Mouse (Mus musculus): ENCODE data around the gene Defb25. TPM values are rescaled to one million over a fixed set of nuclear protein-coding genes. Genes with fewer than 3 reads are reported as not detected.
A peak's percentile ranks its signal among the peaks of the same experiment; 100 is the strongest.

Gene Defb25
- polyA plus RNA-seq, 1 experiment from 2014 or later: 39.6 TPM

DNA sequence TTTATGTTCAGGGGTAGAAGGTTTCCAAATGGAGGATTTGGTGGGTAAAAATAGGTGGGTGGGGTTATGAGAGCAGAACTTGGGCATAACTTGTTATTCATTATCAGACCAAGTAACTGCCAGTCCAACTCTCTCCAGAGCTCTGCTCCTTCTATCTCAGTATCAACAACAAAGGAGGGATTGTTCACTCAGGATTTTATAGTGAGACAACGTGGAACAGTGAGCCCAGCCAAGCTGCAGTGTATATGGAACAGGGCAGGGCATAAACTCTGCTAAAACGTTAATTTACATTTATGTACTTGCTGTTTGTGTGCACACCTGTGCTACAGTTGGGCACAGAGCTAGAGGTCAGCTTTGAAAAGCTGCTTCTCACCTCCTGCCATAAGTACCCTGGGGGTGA is 34.4 kb downstream of the Defb25 start:
- Histone ChIP-seq H3K9me3 (replicated peaks; ENCODE audit: low read length) (no peaks in the 10 kb centered on the region), H3K9ac (ENCODE audit: low read depth, low read length) (no peak overlapping the region), H3K27ac (no peak overlapping the region), H3K4me2 (ENCODE audit: low read length) (no peak overlapping the region), H3K27me3 (ENCODE audit: insufficient read depth, low read length) (no peaks in the 10 kb centered on the region), H3K4me1 (replicated peaks; ENCODE audit: insufficient read depth, low read length) (no peaks in the 10 kb centered on the region), H3K4me3 (replicated peaks; ENCODE audit: low read depth, low read length) (no peak overlapping the region), H3K36me3 (ENCODE audit: insufficient read depth, low read length) (no peaks in the 10 kb centered on the region)
- 27% methylated on average over 2 of the region's 2 CpGs for WGBS
- no peak for DNase-seq (ENCODE audit: low spot score)
- no peak for TF ChIP-seq CTCF (IDR thresholded peaks at IDR 0.05; ENCODE audit: low read depth)
- no peak for ATAC-seq (replicated peaks; ENCODE audit: low FRiP score, low read depth)

DNA sequence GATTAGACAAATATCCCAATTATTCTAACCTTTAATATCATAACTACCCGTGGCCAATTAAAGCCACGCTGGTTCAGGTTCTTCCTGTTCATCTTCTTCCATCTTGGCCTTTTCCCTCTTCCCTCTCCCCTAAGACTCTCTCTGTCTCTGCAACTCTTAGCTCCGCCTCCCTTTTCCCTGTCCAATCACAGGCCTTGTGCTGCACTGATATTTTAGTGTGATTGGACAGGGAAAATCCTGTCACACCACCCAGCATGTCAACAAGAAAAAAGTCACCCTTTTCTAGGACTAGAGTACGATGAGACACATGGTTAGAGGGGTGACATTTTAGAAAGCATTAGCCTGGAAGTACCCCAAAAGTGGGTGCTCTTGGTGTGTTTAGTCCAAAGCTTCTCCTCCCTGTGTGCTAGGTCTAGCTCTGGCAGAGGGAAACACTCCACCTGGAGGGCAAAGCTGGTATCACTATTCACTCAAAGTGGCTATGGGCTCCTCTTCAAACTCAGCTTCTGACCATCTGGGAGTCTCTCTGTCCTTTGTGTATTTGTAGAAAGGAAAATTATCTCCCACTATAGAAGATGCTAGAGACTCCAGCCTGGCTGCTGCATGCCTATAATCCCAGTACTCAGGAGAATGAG is 35.8 kb downstream of the Defb25 start:
- H3K4me1 ChIP-seq (replicated peaks; ENCODE audit: insufficient read depth, low read length): no peaks in the 10 kb centered on the region
- H3K27me3 ChIP-seq (ENCODE audit: insufficient read depth, low read length): no peaks in the 10 kb centered on the region
- TF ChIP-seq CTCF (IDR thresholded peaks at IDR 0.05; ENCODE audit: low read depth): peak; percentile 59
- H3K36me3 ChIP-seq (ENCODE audit: insufficient read depth, low read length): no peaks in the 10 kb centered on the region
- no peak overlapping the region for H3K27ac ChIP-seq
- 87% methylated on average over 4 of the region's 4 CpGs for WGBS
- ATAC-seq (replicated peaks; ENCODE audit: low FRiP score, low read depth) (no peak), DNase-seq (ENCODE audit: low spot score) (no peak)
- H3K4me2 ChIP-seq (ENCODE audit: low read length): no peak overlapping the region
- no peaks in the 10 kb centered on the region for H3K9me3 ChIP-seq (replicated peaks; ENCODE audit: low read length)
- no peak overlapping the region for H3K9ac ChIP-seq (ENCODE audit: low read depth, low read length)
- H3K4me3 ChIP-seq (replicated peaks; ENCODE audit: low read depth, low read length): no peak overlapping the region

DNA sequence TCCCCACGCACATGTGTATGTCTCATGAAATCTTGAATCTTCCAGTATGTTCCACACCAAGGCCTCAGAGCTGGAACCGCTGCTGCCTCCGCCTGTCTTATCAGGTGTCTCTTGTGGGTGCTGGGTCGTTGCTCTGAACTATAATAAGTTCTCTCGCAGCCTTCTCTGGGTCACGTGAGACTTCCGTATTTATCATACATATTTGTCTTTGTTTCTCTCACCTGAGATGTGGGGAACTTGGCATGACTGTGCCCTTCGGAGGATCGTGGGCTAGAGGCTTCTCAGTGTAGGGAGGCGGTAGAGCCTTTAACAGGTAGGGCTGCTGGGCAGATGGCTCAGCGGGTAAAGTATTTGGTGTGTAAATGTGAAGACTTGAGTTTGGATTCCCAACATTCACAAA is 42.2 kb downstream of the Defb25 start:
- no peak overlapping the region for H3K9ac ChIP-seq (ENCODE audit: low read depth, low read length)

DNA sequence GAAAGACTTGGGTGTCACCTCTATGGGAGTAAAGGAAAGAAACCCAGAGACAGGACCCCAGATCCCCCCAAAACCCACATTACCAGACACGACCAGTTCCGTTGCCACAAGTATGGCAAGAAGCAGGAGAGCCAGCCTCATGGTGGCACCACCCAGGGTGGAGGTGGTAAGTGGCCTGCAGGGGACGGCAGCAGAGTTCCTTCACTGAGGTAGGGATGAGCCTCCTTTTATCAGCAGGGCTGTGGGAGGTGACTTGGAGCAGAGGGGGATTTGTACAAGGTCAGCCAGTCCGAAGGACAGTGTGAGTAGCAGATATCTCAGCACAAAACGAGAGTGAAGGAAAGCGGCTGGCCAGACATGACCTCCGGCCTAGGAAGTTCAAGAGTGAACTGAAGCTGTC is 42.7 kb downstream of the Defb25 start, which contains the start of gene Defb19:
Gene Defb19 (minus strand): TSS at position 206 of the 400 bp plus-strand sequence.
- H3K9me3 ChIP-seq (replicated peaks; ENCODE audit: low read length): no peaks in the 10 kb centered on the region
- H3K4me3 ChIP-seq (replicated peaks; ENCODE audit: low read depth, low read length): no peak within 1 kb of the TSS
- DNase-seq (ENCODE audit: low spot score): no peak
- WGBS: 46% methylated on average over 7 of the region's 7 CpGs
- no peak within 1 kb of the TSS for H3K9ac ChIP-seq (ENCODE audit: low read depth, low read length)
- TF ChIP-seq CTCF (IDR thresholded peaks at IDR 0.05; ENCODE audit: low read depth): no peak
- no peak within 1 kb of the TSS for H3K4me2 ChIP-seq (ENCODE audit: low read length)
- no peak for ATAC-seq (replicated peaks; ENCODE audit: low FRiP score, low read depth)
- H3K4me1 ChIP-seq (replicated peaks; ENCODE audit: insufficient read depth, low read length): no peaks in the 10 kb centered on the region
- H3K27ac ChIP-seq: peak within 1 kb of the TSS; percentile 52; the same call in 1 of the 2 replicates
- H3K36me3 ChIP-seq (ENCODE audit: insufficient read depth, low read length): no peaks in the 10 kb centered on the region
- no peaks in the 10 kb centered on the region for H3K27me3 ChIP-seq (ENCODE audit: insufficient read depth, low read length)

More for the DNA sequence above, 42.2 kb downstream of the Defb25 start:
- no peak overlapping the region for H3K4me2 ChIP-seq (ENCODE audit: low read length)
- 76% methylated on average over 11 of the region's 11 CpGs for WGBS
- H3K4me3 ChIP-seq (replicated peaks; ENCODE audit: low read depth, low read length): no peak overlapping the region
- H3K9me3 ChIP-seq (replicated peaks; ENCODE audit: low read length): no peaks in the 10 kb centered on the region
- H3K36me3 ChIP-seq (ENCODE audit: insufficient read depth, low read length): no peaks in the 10 kb centered on the region
- TF ChIP-seq CTCF (IDR thresholded peaks at IDR 0.05; ENCODE audit: low read depth): no peak
- H3K27ac ChIP-seq: peak overlapping the region; percentile 42; the same call in 1 of the 2 replicates
- ATAC-seq (replicated peaks; ENCODE audit: low FRiP score, low read depth): no peak
- no peaks in the 10 kb centered on the region for H3K27me3 ChIP-seq (ENCODE audit: insufficient read depth, low read length)
- DNase-seq (ENCODE audit: low spot score): no peak
- H3K4me1 ChIP-seq (replicated peaks; ENCODE audit: insufficient read depth, low read length): no peaks in the 10 kb centered on the region

DNA sequence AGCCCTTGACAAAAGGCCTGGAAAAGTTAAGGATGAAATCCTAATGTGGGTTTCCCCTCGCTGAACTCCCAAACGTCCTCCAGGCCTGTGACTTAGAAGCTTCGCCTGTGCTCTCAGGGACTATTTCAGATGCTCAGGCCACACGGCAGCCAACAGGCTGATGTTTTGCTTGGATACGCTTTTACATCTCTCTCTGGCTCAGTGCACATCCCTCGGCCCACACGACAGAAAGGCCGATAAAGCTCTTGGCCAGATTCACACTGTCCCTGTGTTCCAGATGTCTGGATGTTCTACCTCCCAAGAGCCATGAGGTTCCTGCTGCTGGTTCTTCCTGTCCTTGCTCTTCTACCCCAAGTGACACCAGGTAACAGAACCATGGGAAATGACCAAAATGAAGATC is 49.4 kb downstream of the Defb25 start:
- Histone ChIP-seq H3K27me3 (ENCODE audit: insufficient read depth, low read length) (no peaks in the 10 kb centered on the region), H3K4me3 (replicated peaks; ENCODE audit: low read depth, low read length) (no peak overlapping the region), H3K36me3 (ENCODE audit: insufficient read depth, low read length) (no peaks in the 10 kb centered on the region), H3K9ac (ENCODE audit: low read depth, low read length) (no peak overlapping the region), H3K9me3 (replicated peaks; ENCODE audit: low read length) (no peaks in the 10 kb centered on the region), H3K4me2 (ENCODE audit: low read length) (no peak overlapping the region), H3K27ac (no peak overlapping the region), H3K4me1 (replicated peaks; ENCODE audit: insufficient read depth, low read length) (no peaks in the 10 kb centered on the region)
- TF ChIP-seq CTCF (IDR thresholded peaks at IDR 0.05; ENCODE audit: low read depth): no peak
- DNase-seq (ENCODE audit: low spot score): no peak
- no peak for ATAC-seq (replicated peaks; ENCODE audit: low FRiP score, low read depth)
- 60% methylated on average over 8 of the region's 8 CpGs for WGBS

Other genes starting within 250 kb of the Defb25 start
- gene Nrsn2, start 246.4 kb downstream of the Defb25 start, polyA plus RNA-seq (2015; fragmentation: Nextera tagmentation; extraction: Ambion mirVana): 0.60 and 0.68 TPM in 2 replicates
- 8.2 and 9.2 TPM in 2 replicates for gene Sox12, start 225.0 kb downstream of the Defb25 start, polyA plus RNA-seq (2015; fragmentation: Nextera tagmentation; extraction: Ambion mirVana)
- 28.3 and 31.0 TPM in 2 replicates for gene Zcchc3, start 208.0 kb downstream of the Defb25 start, polyA plus RNA-seq (2015; fragmentation: Nextera tagmentation; extraction: Ambion mirVana)
- gene 6820408C15Rik, start 207.5 kb downstream of the Defb25 start, polyA plus RNA-seq (2015; fragmentation: Nextera tagmentation; extraction: Ambion mirVana): 0.76 and 0.92 TPM in 2 replicates
- gene Defb23, start 158.4 kb downstream of the Defb25 start, polyA plus RNA-seq (2015; fragmentation: Nextera tagmentation; extraction: Ambion mirVana): not detected in 2 replicates
- 0.17 TPM in 1 of 2 replicates, not detected in the other for gene Defb20, start 146.0 kb downstream of the Defb25 start, polyA plus RNA-seq (2015; fragmentation: Nextera tagmentation; extraction: Ambion mirVana)
- not detected in 2 replicates for gene Defb22, start 132.9 kb downstream of the Defb25 start, polyA plus RNA-seq (2015; fragmentation: Nextera tagmentation; extraction: Ambion mirVana)
- gene Defb26, start 111.4 kb downstream of the Defb25 start, polyA plus RNA-seq (2015; fragmentation: Nextera tagmentation; extraction: Ambion mirVana): 0.27 TPM in 1 of 2 replicates, not detected in the other
- gene Defb28, start 104.8 kb downstream of the Defb25 start, polyA plus RNA-seq (2015; fragmentation: Nextera tagmentation; extraction: Ambion mirVana): 1.1 and 1.8 TPM in 2 replicates
- 48.4 and 64.8 TPM in 2 replicates for gene Defb29, start 83.0 kb downstream of the Defb25 start, polyA plus RNA-seq (2015; fragmentation: Nextera tagmentation; extraction: Ambion mirVana)
- 4.4 and 6.1 TPM in 2 replicates for gene Gm17416, start 53.7 kb downstream of the Defb25 start, polyA plus RNA-seq (2015; fragmentation: Nextera tagmentation; extraction: Ambion mirVana)
- gene Defb21, start 50.3 kb downstream of the Defb25 start, polyA plus RNA-seq (2015; fragmentation: Nextera tagmentation; extraction: Ambion mirVana): not detected in 2 replicates
- 120 and 136 TPM in 2 replicates for gene Defb19, start 42.7 kb downstream of the Defb25 start, polyA plus RNA-seq (2015; fragmentation: Nextera tagmentation; extraction: Ambion mirVana)
- gene Defb45, start 23.7 kb downstream of the Defb25 start, polyA plus RNA-seq (2015; fragmentation: Nextera tagmentation; extraction: Ambion mirVana): not detected in 2 replicates
- 2.1 and 3.6 TPM in 2 replicates for gene Defb36, start 18.7 kb downstream of the Defb25 start, polyA plus RNA-seq (2015; fragmentation: Nextera tagmentation; extraction: Ambion mirVana)
- gene Rem1, start 3.9 kb upstream of the Defb25 start, polyA plus RNA-seq (2015; fragmentation: Nextera tagmentation; extraction: Ambion mirVana): 48.3 and 55.1 TPM in 2 replicates
- gene H13, start 46.4 kb upstream of the Defb25 start, polyA plus RNA-seq (2015; fragmentation: Nextera tagmentation; extraction: Ambion mirVana): 160 and 162 TPM in 2 replicates
- 33.9 and 36.6 TPM in 2 replicates for gene Mcts2, start 64.0 kb upstream of the Defb25 start, polyA plus RNA-seq (2015; fragmentation: Nextera tagmentation; extraction: Ambion mirVana)
- gene Id1, start 113.2 kb upstream of the Defb25 start, polyA plus RNA-seq (2015; fragmentation: Nextera tagmentation; extraction: Ambion mirVana): 170 and 194 TPM in 2 replicates
- 15.8 and 16.3 TPM in 2 replicates for gene Cox4i2, start 131.1 kb upstream of the Defb25 start, polyA plus RNA-seq (2015; fragmentation: Nextera tagmentation; extraction: Ambion mirVana)
- 95.6 and 98.7 TPM in 2 replicates for gene Bcl2l1, start 208.7 kb upstream of the Defb25 start, polyA plus RNA-seq (2015; fragmentation: Nextera tagmentation; extraction: Ambion mirVana)
- gene Tpx2, start 224.9 kb upstream of the Defb25 start, polyA plus RNA-seq (2015; fragmentation: Nextera tagmentation; extraction: Ambion mirVana): 37.3 and 41.4 TPM in 2 replicates